Mouse (Mus musculus) embryonic fibroblast, embryonic 13.5 days (primary cell): ENCODE data around the gene Rpp40.

Experiments used
- CTCF ChIP-seq: IDR thresholded peaks from 2 replicates; pipeline ENCODE4 v1.5.1; 2011; ENCODE audit warnings: mild to moderate bottlenecking, control low read depth, low read length, moderate library complexity, borderline replicate concordance; ENCODE audit not compliant: insufficient read depth
- POLR2A ChIP-seq: IDR thresholded peaks from 2 replicates; pipeline ENCODE4 v1.6.1; 2011; ENCODE audit warnings: low read depth, mild to moderate bottlenecking, control low read depth, low read length, moderate library complexity

DNA sequence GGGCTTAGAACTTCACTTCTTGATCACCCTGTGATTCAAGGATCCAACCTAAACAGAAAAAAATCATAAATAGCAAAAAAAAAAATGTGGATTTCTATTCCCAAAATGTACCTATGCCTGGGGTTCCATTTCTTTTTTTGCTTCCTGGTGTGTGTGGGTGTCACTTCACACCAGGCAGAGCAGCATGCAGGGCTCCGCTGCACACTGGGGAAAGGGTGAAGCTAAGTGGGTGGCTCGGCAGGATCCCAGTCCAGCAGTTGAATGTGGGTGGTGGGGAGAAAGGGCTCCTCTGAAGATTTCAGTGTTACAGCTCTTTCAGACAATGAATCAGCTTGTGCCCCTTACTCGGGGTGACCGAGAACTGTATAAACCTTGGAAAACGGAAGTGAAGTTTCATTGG is 30.8 kb downstream of the Rpp40 start:
- no peak for TF ChIP-seq POLR2A
- TF ChIP-seq CTCF, result no peak
